Mouse (Mus musculus): ENCODE measurements around the gene Mrrf. TPM values are rescaled to one million over a fixed set of nuclear protein-coding genes. Genes with fewer than 3 reads are reported as not detected.

Mrrf gene
- polyA plus RNA-seq, 1 experiment from 2014 or later = 21.0 TPM

GRCm38 (mm10) chr2:36112632-36113031 lies 23.6 kb upstream of the Mrrf start:
- Histone ChIP-seq H3K9me3 (ENCODE audit: control insufficient read depth, low read length) (no peaks in the 10 kb centered on the region), H3K27me3 (ENCODE audit: control insufficient read depth, insufficient read depth, low read length) (no peaks in the 10 kb centered on the region; the same call in 1 of the 2 replicates), H3K36me3 (ENCODE audit: control insufficient read depth, insufficient read depth, low read length) (peaks cover 8% of the 10 kb centered on the region), H3K4me2 (replicated peaks; ENCODE audit: low read depth) (no peak overlapping the region), H3K27ac (replicated peaks) (no peak overlapping the region), H3K4me3 (ENCODE audit: low read depth, low read length) (no peak overlapping the region), H3K4me1 (replicated peaks; ENCODE audit: control insufficient read depth, insufficient read depth) (no peaks in the 10 kb centered on the region), H3K9ac (ENCODE audit: low read length) (no peak overlapping the region)
- 74% methylated on average over 3 of the region's 3 CpGs for WGBS
- TF ChIP-seq EP300 (optimal IDR thresholded peaks at IDR 0.05) = no peak
- TF ChIP-seq CTCF (IDR thresholded peaks at IDR 0.05; ENCODE audit: low read depth) = peak; percentile 38
- DNase-seq (ENCODE audit: low spot score) = no peak
- no peak for ATAC-seq (ENCODE audit: low FRiP score, low TSS enrichment)

- Histone ChIP-seq H3K27me3 (ENCODE audit: control insufficient read depth, insufficient read depth, low read length) (no peaks in the 10 kb centered on the region), H3K4me2 (replicated peaks; ENCODE audit: low read depth) (no peak overlapping the region), H3K4me3 (ENCODE audit: low read depth, low read length) (no peak overlapping the region), H3K9me3 (ENCODE audit: control insufficient read depth, low read length) (no peaks in the 10 kb centered on the region), H3K27ac (replicated peaks) (no peak overlapping the region), H3K9ac (ENCODE audit: low read length) (no peak overlapping the region), H3K36me3 (ENCODE audit: control insufficient read depth, insufficient read depth, low read length) (peaks cover 26% of the 10 kb centered on the region), H3K4me1 (replicated peaks; ENCODE audit: control insufficient read depth, insufficient read depth) (no peaks in the 10 kb centered on the region)
- no peak for TF ChIP-seq CTCF (IDR thresholded peaks at IDR 0.05; ENCODE audit: low read depth)
- 87% methylated on average over 9 of the region's 9 CpGs for WGBS
- DNase-seq (ENCODE audit: low spot score) = no peak
- ATAC-seq (ENCODE audit: low FRiP score, low TSS enrichment) = no peak
Observed at GRCm38 (mm10) chr2:36126795-36127429, 9.3 kb upstream of the Mrrf start.

- H3K36me3 ChIP-seq (ENCODE audit: control insufficient read depth, insufficient read depth, low read length) = peaks cover 18% of the 10 kb centered on the region
- H3K4me3 ChIP-seq (ENCODE audit: low read depth, low read length) = no peak overlapping the region
- no peaks in the 10 kb centered on the region for H3K27me3 ChIP-seq (ENCODE audit: control insufficient read depth, insufficient read depth, low read length)
- H3K9ac ChIP-seq (ENCODE audit: low read length) = no peak overlapping the region
- no peak for DNase-seq (ENCODE audit: low spot score)
- H3K9me3 ChIP-seq (ENCODE audit: control insufficient read depth, low read length) = no peaks in the 10 kb centered on the region
- TF ChIP-seq CTCF (IDR thresholded peaks at IDR 0.05; ENCODE audit: low read depth) (no peak), EP300 (optimal IDR thresholded peaks at IDR 0.05) (no peak)
- ATAC-seq (ENCODE audit: low FRiP score, low TSS enrichment) = no peak
- no peaks in the 10 kb centered on the region for H3K4me1 ChIP-seq (replicated peaks; ENCODE audit: control insufficient read depth, insufficient read depth)
- no peak overlapping the region for H3K27ac ChIP-seq (replicated peaks)
- WGBS = 59% methylated on average over 4 of the region's 4 CpGs
- no peak overlapping the region for H3K4me2 ChIP-seq (replicated peaks; ENCODE audit: low read depth)
Observed at GRCm38 (mm10) chr2:36127973-36128372, 8.2 kb upstream of the Mrrf start.

- no peak overlapping the region for H3K4me3 ChIP-seq (ENCODE audit: low read depth, low read length)
- no peak overlapping the region for H3K4me2 ChIP-seq (replicated peaks; ENCODE audit: low read depth)
- H3K9me3 ChIP-seq (ENCODE audit: control insufficient read depth, low read length) = no peaks in the 10 kb centered on the region
- 76% methylated on average over 3 of the region's 3 CpGs for WGBS
- H3K27ac ChIP-seq (replicated peaks) = no peak overlapping the region
- no peak overlapping the region for H3K9ac ChIP-seq (ENCODE audit: low read length)
- ATAC-seq (ENCODE audit: low FRiP score, low TSS enrichment) = no peak
- no peaks in the 10 kb centered on the region for H3K27me3 ChIP-seq (ENCODE audit: control insufficient read depth, insufficient read depth, low read length)
- H3K4me1 ChIP-seq (replicated peaks; ENCODE audit: control insufficient read depth, insufficient read depth) = no peaks in the 10 kb centered on the region
- peaks cover 18% of the 10 kb centered on the region for H3K36me3 ChIP-seq (ENCODE audit: control insufficient read depth, insufficient read depth, low read length)
- no peak for DNase-seq (ENCODE audit: low spot score)
- TF ChIP-seq EP300 (optimal IDR thresholded peaks at IDR 0.05) (no peak), CTCF (IDR thresholded peaks at IDR 0.05; ENCODE audit: low read depth) (no peak)
Observed at GRCm38 (mm10) chr2:36129051-36129450, 7.1 kb upstream of the Mrrf start.

- 0 out of 2 replicates have a peak, but pooled peaks cover 9% of the 10 kb centered on the region for H3K36me3 ChIP-seq (ENCODE audit: control insufficient read depth, insufficient read depth, low read length)
- H3K27me3 ChIP-seq (ENCODE audit: control insufficient read depth, insufficient read depth, low read length) = no peaks in the 10 kb centered on the region
- H3K9ac ChIP-seq (ENCODE audit: low read length) = peak overlapping the region; percentile 73
- H3K9me3 ChIP-seq (ENCODE audit: control insufficient read depth, low read length) = no peaks in the 10 kb centered on the region
- no peak for TF ChIP-seq EP300 (optimal IDR thresholded peaks at IDR 0.05)
- no peak for TF ChIP-seq CTCF (IDR thresholded peaks at IDR 0.05; ENCODE audit: low read depth)
- peak overlapping the region; percentile 87 for H3K27ac ChIP-seq (replicated peaks)
- ATAC-seq (ENCODE audit: low FRiP score, low TSS enrichment) = no peak
- peaks cover 3% of the 10 kb centered on the region; the same call in 1 of the 2 replicates for H3K4me1 ChIP-seq (replicated peaks; ENCODE audit: control insufficient read depth, insufficient read depth)
- H3K4me2 ChIP-seq (replicated peaks; ENCODE audit: low read depth) = peak overlapping the region; percentile 74
- DNase-seq (ENCODE audit: low spot score) = no peak
- under 1% methylated on average over 4 of the region's 4 CpGs for WGBS
- peak overlapping the region; percentile 65 for H3K4me3 ChIP-seq (ENCODE audit: low read depth, low read length)
Observed at GRCm38 (mm10) chr2:36135887-36136286, 302 bp upstream of the Mrrf start.

- Histone ChIP-seq H3K27ac (replicated peaks) (no peak overlapping the region; the same call in 1 of the 2 replicates), H3K9ac (ENCODE audit: low read length) (no peak overlapping the region), H3K36me3 (ENCODE audit: control insufficient read depth, insufficient read depth, low read length) (peaks cover 2% of the 10 kb centered on the region), H3K4me1 (replicated peaks; ENCODE audit: control insufficient read depth, insufficient read depth) (peaks cover 3% of the 10 kb centered on the region; the same call in 1 of the 2 replicates), H3K9me3 (ENCODE audit: control insufficient read depth, low read length) (no peaks in the 10 kb centered on the region), H3K4me3 (ENCODE audit: low read depth, low read length) (no peak overlapping the region), H3K27me3 (ENCODE audit: control insufficient read depth, insufficient read depth, low read length) (no peaks in the 10 kb centered on the region), H3K4me2 (replicated peaks; ENCODE audit: low read depth) (no peak overlapping the region)
- no peak for TF ChIP-seq CTCF (IDR thresholded peaks at IDR 0.05; ENCODE audit: low read depth)
- no peak for TF ChIP-seq EP300 (optimal IDR thresholded peaks at IDR 0.05)
- ATAC-seq (ENCODE audit: low FRiP score, low TSS enrichment) (no peak), DNase-seq (ENCODE audit: low spot score) (no peak)
- whole genome bisulfite sequencing = 31% methylated on average over 2 of the region's 2 CpGs
Observed at GRCm38 (mm10) chr2:36139096-36139495, 2.9 kb downstream of the Mrrf start.
